Mouse (Mus musculus): ENCODE results near the gene Taok2.

DNA sequence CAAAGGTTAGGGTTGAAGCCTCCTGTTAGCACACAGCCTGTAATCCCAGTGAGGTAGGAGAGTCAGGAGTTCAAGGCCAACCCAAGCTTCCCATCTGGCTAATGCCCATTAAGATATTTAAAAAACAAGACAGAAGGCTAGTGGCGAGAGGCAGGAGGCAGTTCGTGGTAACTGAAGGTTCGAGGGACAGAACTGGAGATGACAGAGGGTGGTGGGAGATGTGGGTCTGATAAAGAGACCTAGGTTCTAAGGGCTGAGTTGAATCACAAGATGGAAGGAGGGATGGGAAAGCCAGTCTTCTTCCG, 37.4 kb downstream of the Taok2 start, which contains the start of gene Doc2a:
- TF ChIP-seq GATA1 (IDR thresholded peaks at IDR 0.05; ENCODE audit: low read length): no peak
- no peak for TF ChIP-seq TAL1 (IDR thresholded peaks at IDR 0.05; ENCODE audit: low read length)

All from erythroblast, embryonic 14.5 days (primary cell).